In genomic region chr4:24680080-24680479, GRCm38 (mm10) we compare ENCODE assay signal across 24 mouse cellular contexts.
DNase-seq lines count a peak whose midpoint lies in the region; ATAC-seq and TF ChIP-seq lines count a peak whose summit lies in the region.
"Had no signal": no experiment of that assay in that cellular context is flagged by ENCODE, and none has a peak within 500 bp of the region (broad histone marks: within the 10 kb centered on the region; RNA-seq: fewer than 3 reads in every experiment).

No protein-coding gene starts in this region.

- H3K9me3 ChIP-seq in midbrain, embryonic 11.5 days (ENCODE audit: control insufficient read depth, low read length), result no peaks in the 10 kb centered on the region
- no peaks in the 10 kb centered on the region for H3K9me3 ChIP-seq in midbrain, postnatal 0 days (ENCODE audit: low read length)
- H3K9me3 ChIP-seq in CH12.LX (replicated peaks; ENCODE audit: low read length), result no peaks in the 10 kb centered on the region
- no peaks in the 10 kb centered on the region for H3K9me3 ChIP-seq in midbrain, embryonic 15.5 days
- H3K9me3 ChIP-seq: forebrain, embryonic 13.5 days; heart, embryonic 10.5 days; limb, embryonic 13.5 days; lung, embryonic 15.5 days had no signal

- no peak overlapping the region for H3K4me3 ChIP-seq in midbrain, embryonic 11.5 days (ENCODE audit: low read depth, low read length)
- H3K4me3 ChIP-seq in midbrain, postnatal 0 days (ENCODE audit: low read depth, low read length), result no peak overlapping the region
- no peak overlapping the region for H3K4me3 ChIP-seq in CH12.LX (replicated peaks in 1 of 3; ENCODE audit: low read depth in 2 of 3, low read length in 2 of 3, poor library complexity in 1 of 3)
- no peak overlapping the region for H3K4me3 ChIP-seq in midbrain, embryonic 15.5 days
- H3K4me3 ChIP-seq: forebrain, embryonic 13.5 days; heart, embryonic 10.5 days; layer of hippocampus, adult 2 months; limb, embryonic 13.5 days; lung, embryonic 15.5 days had no signal

- DNase-seq in midbrain, embryonic 11.5 days (ENCODE audit: low spot score, missing footprints), result no peak
- no peak for DNase-seq in midbrain, postnatal 0 days (ENCODE audit: low spot score)
- peak; percentile 4 for DNase-seq in CH12.LX (ENCODE audit: extremely low read depth)
- peak; percentile 40 for DNase-seq in brain, embryonic 14.5 days (ENCODE audit: low read depth)
- no peak for DNase-seq in thymus, adult 18-20 months
- DNase-seq: adrenal gland, adult 8-10 months; B cell, adult 2 months; cerebellum, adult 9-10 months; cerebellum, postnatal 36 days; gastrocnemius, postnatal 25 days; heart, adult 11 months; heart, postnatal 36 days; kidney, postnatal 25 days; right cerebral cortex, adult 18-20 months; spleen, adult 18-20 months had no signal

- H3K4me2 ChIP-seq in midbrain, embryonic 11.5 days, result no peak overlapping the region
- H3K4me2 ChIP-seq in midbrain, postnatal 0 days (ENCODE audit: low read depth, low read length, poor library complexity, severe bottlenecking), result no peak overlapping the region
- no peak overlapping the region; the same call in 1 of the 2 replicates for H3K4me2 ChIP-seq in CH12.LX (ENCODE audit: insufficient read depth, low read depth, poor library complexity, severe bottlenecking)
- no peak overlapping the region for H3K4me2 ChIP-seq in midbrain, embryonic 15.5 days
- H3K4me2 ChIP-seq: forebrain, embryonic 13.5 days; limb, embryonic 13.5 days; liver, embryonic 11.5 days; lung, embryonic 15.5 days had no signal

- dilution Hi-C loops in CH12.LX (cut with MboI; ENCODE audit: extremely low pct_ligation_motif_present, extremely low pct_unique_long_range_greater_than_20kb, low sequenced_read_pairs), result no loop called here

- no peak overlapping the region for H3K9ac ChIP-seq in midbrain, embryonic 11.5 days (ENCODE audit: low read length)
- no peak overlapping the region for H3K9ac ChIP-seq in midbrain, postnatal 0 days (replicated peaks; ENCODE audit: low read length, poor library complexity, severe bottlenecking)
- no peak overlapping the region for H3K9ac ChIP-seq in CH12.LX (ENCODE audit: insufficient read depth, low read depth)
- no peak overlapping the region for H3K9ac ChIP-seq in midbrain, embryonic 15.5 days
- H3K9ac ChIP-seq: forebrain, embryonic 13.5 days; limb, embryonic 13.5 days; lung, embryonic 15.5 days had no signal

- peak; percentile 68; the same call in 1 of the 2 replicates for ATAC-seq in midbrain, embryonic 11.5 days (ENCODE audit: low FRiP score)
- no peak for ATAC-seq in midbrain, postnatal 0 days (ENCODE audit: low FRiP score)
- 0 out of 2 replicates have a peak, but pooled peaks have one; percentile 30 for ATAC-seq in midbrain, embryonic 15.5 days (replicated peaks)
- ATAC-seq: activated CD4-positive, CD25-positive, alpha-beta regulatory T cell, adult 4 months; forebrain, embryonic 13.5 days; intestine, postnatal 0 days had no signal

- no peaks in the 10 kb centered on the region for H3K36me3 ChIP-seq in midbrain, embryonic 11.5 days (ENCODE audit: control insufficient read depth, insufficient read depth, low read length)
- H3K36me3 ChIP-seq in midbrain, postnatal 0 days (ENCODE audit: insufficient read depth, low read length), result no peaks in the 10 kb centered on the region
- no peaks in the 10 kb centered on the region for H3K36me3 ChIP-seq in CH12.LX (replicated peaks in 1 of 2; ENCODE audit: control insufficient read depth in 1 of 2, insufficient read depth in 1 of 2, low read length in 1 of 2)
- H3K36me3 ChIP-seq in midbrain, embryonic 15.5 days (replicated peaks), result no peaks in the 10 kb centered on the region
- H3K36me3 ChIP-seq: heart, embryonic 10.5 days; limb, embryonic 13.5 days; lung, embryonic 15.5 days had no signal

- TF ChIP-seq POLR2A in CH12.LX (IDR thresholded peaks at IDR 0.05; ENCODE audit: low read depth, low read length), result no peak
- TF ChIP-seq POLR2A in brain, embryonic 14.5 days (IDR thresholded peaks at IDR 0.05; ENCODE audit: borderline replicate concordance, extremely low read depth, insufficient read depth, insufficient read length, poor library complexity, severe bottlenecking), result no peak

- no peak overlapping the region for H3K27ac ChIP-seq in midbrain, embryonic 11.5 days (ENCODE audit: low read depth, low read length)
- H3K27ac ChIP-seq in midbrain, postnatal 0 days (ENCODE audit: low read depth, low read length), result no peak overlapping the region
- no peak overlapping the region for H3K27ac ChIP-seq in CH12.LX (ENCODE audit: insufficient read depth, low read depth)
- no peak overlapping the region for H3K27ac ChIP-seq in midbrain, embryonic 15.5 days
- H3K27ac ChIP-seq: forebrain, embryonic 13.5 days; heart, embryonic 10.5 days; layer of hippocampus, adult 2 months; limb, embryonic 13.5 days; lung, embryonic 15.5 days had no signal

- no peak for TF ChIP-seq CTCF in midbrain, postnatal 0 days (IDR thresholded peaks at IDR 0.05)
- no peak for TF ChIP-seq CTCF in CH12.LX (conservative IDR thresholded peaks at IDR 0.05 in 1 of 2, IDR thresholded peaks at IDR 0.05 in 1 of 2; ENCODE audit: low read depth in 2 of 2, low read length in 2 of 2)
- TF ChIP-seq CTCF in brain, embryonic 14.5 days (IDR thresholded peaks at IDR 0.05; ENCODE audit: borderline replicate concordance, extremely low read depth, insufficient read depth, insufficient read length), result no peak

- WGBS in midbrain, embryonic 11.5 days, result 54% methylated on average over 2 of the region's 2 CpGs
- WGBS in midbrain, postnatal 0 days, result 31% methylated on average over 2 of the region's 2 CpGs
- WGBS in midbrain, embryonic 15.5 days, result 27% methylated on average over 2 of the region's 2 CpGs

- no peaks in the 10 kb centered on the region for H3K4me1 ChIP-seq in midbrain, embryonic 11.5 days (ENCODE audit: control insufficient read depth, insufficient read depth, low read length)
- H3K4me1 ChIP-seq in midbrain, postnatal 0 days (ENCODE audit: insufficient read depth, low read length), result no peaks in the 10 kb centered on the region
- H3K4me1 ChIP-seq in CH12.LX (ENCODE audit: control insufficient read depth in 1 of 2, insufficient read depth in 2 of 2), result peaks cover 0 to 6% of the 10 kb centered on the region in 2 experiments; a peak in 2 of 4 replicates
- H3K4me1 ChIP-seq in midbrain, embryonic 15.5 days, result 0 out of 2 replicates have a peak, but pooled peaks cover 5% of the 10 kb centered on the region
- H3K4me1 ChIP-seq: forebrain, embryonic 13.5 days; heart, embryonic 10.5 days; limb, embryonic 13.5 days; lung, embryonic 15.5 days had no signal

- no peaks in the 10 kb centered on the region for H3K27me3 ChIP-seq in midbrain, embryonic 11.5 days (ENCODE audit: control insufficient read depth, insufficient read depth, low read length)
- H3K27me3 ChIP-seq in midbrain, postnatal 0 days (ENCODE audit: insufficient read depth, low read length), result no peaks in the 10 kb centered on the region
- H3K27me3 ChIP-seq in CH12.LX (replicated peaks), result no peaks in the 10 kb centered on the region
- no peaks in the 10 kb centered on the region for H3K27me3 ChIP-seq in midbrain, embryonic 15.5 days (replicated peaks)
- H3K27me3 ChIP-seq: forebrain, embryonic 13.5 days; limb, embryonic 13.5 days; lung, embryonic 15.5 days had no signal

- in situ Hi-C loops in CH12.LX (cut with MboI; ENCODE audit: low pct_ligation_motif_present, low pct_unique_long_range_greater_than_20kb, low sequenced_read_pairs), result no loop called here

- no peak for TF ChIP-seq RAD21 in CH12.LX (IDR thresholded peaks at IDR 0.05; ENCODE audit: low read depth, low read length)

- no peak for TF ChIP-seq EP300 in CH12.LX (IDR thresholded peaks at IDR 0.05; ENCODE audit: low read length)

- no peaks in the 10 kb centered on the region for H3K79me2 ChIP-seq in CH12.LX (replicated peaks; ENCODE audit: control insufficient read depth, extremely low read depth, insufficient read depth, poor library complexity, severe bottlenecking)

TF ChIP-seq in CH12.LX, 34 proteins besides CTCF, POLR2A, EP300 and RAD21:
- TF ChIP-seq MEF2A (IDR thresholded peaks at IDR 0.05; ENCODE audit: borderline replicate concordance, low read depth, low read length) (no peak), ZKSCAN1 (IDR thresholded peaks at IDR 0.05; ENCODE audit: borderline replicate concordance, low read depth, low read length) (no peak)
TF ChIP-seq in CH12.LX: peak in this region for 0.

Comparison
In these comparisons a context has a peak if more than half of its experiments do, and no peak if none do; other contexts are left out.
1. DNase-seq: peak in CH12.LX (single experiment) and brain, embryonic 14.5 days (single experiment); none in midbrain, embryonic 11.5 days (single experiment), midbrain, postnatal 0 days (single experiment) and thymus, adult 18-20 months (0 of 2).